Mouse (Mus musculus) myocyte (in vitro differentiated cells): ENCODE measurements around the gene Slc34a2.

Source experiments
- E2F4 ChIP-seq: IDR thresholded peaks from one replicate; pipeline ENCODE4 v1.6.1; 2011; ENCODE audit warnings: mild to moderate bottlenecking, control low read depth, moderate library complexity; ENCODE audit not compliant: insufficient read depth
- MAX ChIP-seq: IDR thresholded peaks from one replicate; pipeline ENCODE4 v1.6.1; 2011; ENCODE audit warnings: low read depth, mild to moderate bottlenecking, control low read depth
- POLR2A ChIP-seq: IDR thresholded peaks from one replicate; pipeline ENCODE4 v1.6.1; 2011; ENCODE audit warnings: low read depth, mild to moderate bottlenecking, control low read depth, moderate library complexity; ENCODE audit not compliant: insufficient read length
- TCF12 ChIP-seq: IDR thresholded peaks from one replicate; pipeline ENCODE4 v1.6.1; 2011; ENCODE audit warnings: mild to moderate bottlenecking, control low read depth; ENCODE audit not compliant: poor library complexity, insufficient read depth, severe bottlenecking
- TCF3 ChIP-seq: IDR thresholded peaks from one replicate; pipeline ENCODE4 v1.6.1; 2011; ENCODE audit warnings: low read depth, control low read depth; ENCODE audit not compliant: insufficient read length

DNA sequence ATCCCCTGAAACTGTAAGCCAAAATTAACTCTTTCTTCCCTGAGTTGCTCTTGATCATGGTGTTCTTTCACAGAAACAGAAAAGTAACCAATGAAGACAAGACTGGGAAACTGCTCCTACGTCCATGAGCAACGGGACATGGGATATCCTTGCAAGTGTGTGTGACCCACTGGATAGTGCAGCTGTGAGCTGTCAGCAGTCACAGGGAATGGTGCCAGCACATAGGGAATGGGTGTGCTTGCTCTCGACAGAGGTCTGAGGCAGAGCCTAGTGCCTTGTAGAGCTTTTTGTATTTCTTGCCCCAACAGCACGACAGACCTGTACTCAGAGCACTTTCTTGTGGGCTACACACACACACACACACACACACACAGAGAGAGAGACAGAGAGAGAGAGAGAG, 68.2 kb downstream of the Slc34a2 start:
- TF ChIP-seq TCF12, result no peak
- no peak for TF ChIP-seq E2F4
- no peak for TF ChIP-seq TCF3
- no peak for TF ChIP-seq POLR2A
- TF ChIP-seq MAX, result no peak
